Mouse (Mus musculus) liver, postnatal 0 days (tissue): ENCODE results near the gene Sdf4. TPM values are rescaled to one million over a fixed set of nuclear protein-coding genes. Genes with fewer than 3 reads are reported as not detected.

Source experiments
- ATAC-seq: fragments of 200-750 bp; cut with Nextera tagmentation; 2 replicates; pipeline ENCODE4 v1.8.0; 2017; ENCODE audit warnings: mild to moderate bottlenecking, moderate library complexity
- DNase-seq: peaks from one replicate; pipeline ENCODE4 v3.0.0-alpha.2; 2016
- H3K27ac ChIP-seq: fragments of 300-500 bp; sonication (generic); 2 replicates; pipeline ENCODE4 v1.5.1; 2014; ENCODE audit warnings: antibody characterized with exemption, moderate library complexity, mild to moderate bottlenecking, low read depth
- H3K27me3 ChIP-seq: fragments of 300-500 bp; sonication (generic); 2 replicates; pipeline ENCODE4 v1.6.1; 2014; ENCODE audit warnings: low read length, control low read depth, mixed read lengths; ENCODE audit not compliant: insufficient read depth
- H3K36me3 ChIP-seq: fragments of 300-500 bp; sonication (generic); replicated peaks from 2 replicates; pipeline ENCODE4 v1.6.1; 2014; ENCODE audit warnings: mild to moderate bottlenecking, control low read depth, low read length, moderate library complexity, mixed read lengths; ENCODE audit not compliant: insufficient read depth
- H3K4me1 ChIP-seq: fragments of 300-500 bp; sonication (generic); 2 replicates; pipeline ENCODE4 v1.6.1; 2014; ENCODE audit warnings: antibody characterized with exemption, mild to moderate bottlenecking, control low read depth; ENCODE audit not compliant: insufficient read depth
- H3K4me2 ChIP-seq: fragments of 300-500 bp; sonication (generic); 2 replicates; pipeline ENCODE4 v1.6.1; 2014; ENCODE audit warnings: low read depth, mild to moderate bottlenecking, low read length, moderate library complexity, mixed read lengths
- H3K4me3 ChIP-seq: fragments of 300-500 bp; sonication (generic); 2 replicates; pipeline ENCODE4 v1.5.1; 2014; ENCODE audit warnings: low read depth, low read length
- H3K9ac ChIP-seq: fragments of 300-500 bp; sonication (generic); replicated peaks from 2 replicates; pipeline ENCODE4 v1.6.1; 2014; ENCODE audit warnings: mild to moderate bottlenecking, moderate library complexity
- H3K9me3 ChIP-seq: fragments of 300-500 bp; sonication (generic); 2 replicates; pipeline ENCODE4 v1.6.1; 2016; ENCODE audit warnings: mild to moderate bottlenecking, control low read depth, low read length, mixed read lengths
- CTCF ChIP-seq: sonication (generic); IDR thresholded peaks from 2 replicates; pipeline ENCODE4 v1.5.1; 2016; ENCODE audit warnings: antibody characterized with exemption, low read depth
- EP300 ChIP-seq: IDR thresholded peaks from 2 replicates; pipeline ENCODE4 v1.6.1; 2016; ENCODE audit warnings: antibody characterized with exemption, low read depth, mild to moderate bottlenecking
- WGBS: fragments of 180-500 bp; shearing (Covaris S2); extraction: QIAGEN DNeasy Blood & Tissue Kit; methylation state at CpG from one replicate; pipeline ENCODE4 v1.1.7; 2014; ENCODE audit not compliant: insufficient replicate concordance; 5-methylcytosine and 5-hydroxymethylcytosine counted together
- microRNA counts: library from miRNA; unstranded; fragments of <30 nt; microRNA quantifications from one replicate; lab custom pipeline; 2015
- microRNA-seq: library from miRNA; unstranded; fragments of <30 nt; microRNA quantifications from one replicate; pipeline ENCODE4, GENCODE M21; 2016
- polyA plus RNA-seq: library from polyadenylated mRNA; unstranded; fragments of >200 nt; fragmentation: Nextera tagmentation; extraction: Ambion mirVana; gene quantifications from 2 replicates; pipeline ENCODE4 v1.2.1, GENCODE M21; 2015

The Sdf4 gene
- polyA plus RNA-seq, 1 experiment from 2014 or later, result 94.2 TPM

- WGBS, result 66% methylated on average over 4 of the region's 4 CpGs
- no peak overlapping the region for H3K4me2 ChIP-seq
- no peaks in the 10 kb centered on the region for H3K27me3 ChIP-seq
- no peak overlapping the region for H3K27ac ChIP-seq
- TF ChIP-seq EP300, result no peak
- no peak for TF ChIP-seq CTCF
- no peak for ATAC-seq
- no peak for DNase-seq
- no peaks in the 10 kb centered on the region for H3K36me3 ChIP-seq
- H3K4me3 ChIP-seq, result no peak overlapping the region
- H3K9ac ChIP-seq, result no peak overlapping the region
- peaks cover 3% of the 10 kb centered on the region; the same call in 1 of the 2 replicates for H3K4me1 ChIP-seq
- no peaks in the 10 kb centered on the region for H3K9me3 ChIP-seq
These were observed 61.5 kb downstream of the Sdf4 start for GRCm38 (mm10) chr4:156054130-156054529.

DNA sequence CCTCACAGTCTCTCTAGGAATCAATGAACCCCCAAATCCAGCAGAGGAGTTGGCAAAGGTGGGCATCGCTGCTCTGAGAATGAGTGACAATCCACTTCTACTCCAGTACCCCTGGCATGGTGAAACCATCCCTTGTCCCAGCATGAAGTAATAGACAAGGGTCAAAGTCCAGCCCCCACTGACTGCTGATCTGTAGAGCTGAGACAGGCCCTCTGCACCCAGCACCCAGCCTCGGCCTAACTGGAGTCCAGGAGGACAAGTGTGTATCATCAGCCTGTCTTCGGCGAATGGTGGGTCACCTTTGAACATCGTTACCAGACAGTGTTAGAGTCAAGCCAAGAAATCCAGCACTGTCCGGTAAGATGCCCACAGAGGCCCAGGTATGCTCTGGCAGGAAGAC lies 61.9 kb downstream of the Sdf4 start:
- H3K27ac ChIP-seq, result no peak overlapping the region
- no peaks in the 10 kb centered on the region for H3K36me3 ChIP-seq
- DNase-seq, result peak; percentile 50
- no peak overlapping the region for H3K4me2 ChIP-seq
- no peaks in the 10 kb centered on the region for H3K27me3 ChIP-seq
- no peak for TF ChIP-seq EP300
- TF ChIP-seq CTCF, result no peak
- no peak overlapping the region for H3K9ac ChIP-seq
- no peak overlapping the region for H3K4me3 ChIP-seq
- peak; percentile 82 for ATAC-seq
- no peaks in the 10 kb centered on the region for H3K9me3 ChIP-seq
- peaks cover 3% of the 10 kb centered on the region; the same call in 1 of the 2 replicates for H3K4me1 ChIP-seq
- WGBS, result 78% methylated on average over 6 of the region's 6 CpGs

DNA sequence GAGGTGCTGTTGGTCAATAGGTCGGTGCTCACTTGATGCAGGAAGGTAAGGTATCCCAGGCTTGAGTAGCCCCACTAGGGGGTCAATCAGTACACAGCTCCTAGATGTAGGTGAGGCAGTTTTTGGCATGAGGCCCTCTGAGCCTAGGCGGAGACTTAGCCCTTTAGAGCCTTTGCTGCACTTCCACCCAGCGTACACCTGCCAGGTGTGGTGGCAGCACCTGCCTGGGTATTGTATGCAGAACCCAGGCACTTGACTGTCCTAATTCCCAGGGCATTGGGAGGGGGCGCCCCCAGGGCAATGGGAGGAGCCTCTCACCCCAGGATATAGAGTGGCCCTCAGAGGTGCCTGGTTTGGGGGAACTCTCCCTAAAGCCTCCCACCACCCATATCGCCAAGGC lies 62.5 kb downstream of the Sdf4 start:
- H3K36me3 ChIP-seq, result no peaks in the 10 kb centered on the region
- no peak overlapping the region for H3K4me2 ChIP-seq
- H3K27me3 ChIP-seq, result no peaks in the 10 kb centered on the region
- no peak overlapping the region for H3K9ac ChIP-seq
- ATAC-seq (no peak), DNase-seq (no peak)
- no peak for TF ChIP-seq CTCF
- peaks cover 3% of the 10 kb centered on the region; the same call in 1 of the 2 replicates for H3K4me1 ChIP-seq
- 87% methylated on average over 5 of the region's 5 CpGs for WGBS
- H3K27ac ChIP-seq, result no peak overlapping the region
- no peak overlapping the region for H3K4me3 ChIP-seq
- H3K9me3 ChIP-seq, result no peaks in the 10 kb centered on the region

GRCm38 (mm10) chr4:156057702-156058101 lies 65.0 kb downstream of the Sdf4 start:
- H3K9ac ChIP-seq, result no peak overlapping the region
- DNase-seq (no peak), ATAC-seq (no peak)
- H3K4me3 ChIP-seq, result no peak overlapping the region
- TF ChIP-seq CTCF, result no peak
- TF ChIP-seq EP300, result no peak
- no peaks in the 10 kb centered on the region for H3K9me3 ChIP-seq
- H3K4me2 ChIP-seq, result no peak overlapping the region
- H3K36me3 ChIP-seq, result no peaks in the 10 kb centered on the region
- H3K27ac ChIP-seq, result no peak overlapping the region
- peaks cover 3% of the 10 kb centered on the region; the same call in 1 of the 2 replicates for H3K4me1 ChIP-seq
- 73% methylated on average over 10 of the region's 10 CpGs for WGBS
- no peaks in the 10 kb centered on the region for H3K27me3 ChIP-seq

GRCm38 (mm10) chr4:156058826-156059225 lies 66.2 kb downstream of the Sdf4 start:
- Histone ChIP-seq H3K4me3 (no peak overlapping the region), H3K4me2 (no peak overlapping the region), H3K9me3 (no peaks in the 10 kb centered on the region), H3K27me3 (no peaks in the 10 kb centered on the region), H3K4me1 (peaks cover 3% of the 10 kb centered on the region; the same call in 1 of the 2 replicates), H3K36me3 (no peaks in the 10 kb centered on the region), H3K27ac (no peak overlapping the region), H3K9ac (no peak overlapping the region)
- 74% methylated on average over 9 of the region's 9 CpGs for WGBS
- TF ChIP-seq EP300 (no peak), CTCF (no peak)
- no peak for ATAC-seq
- DNase-seq, result no peak

DNA sequence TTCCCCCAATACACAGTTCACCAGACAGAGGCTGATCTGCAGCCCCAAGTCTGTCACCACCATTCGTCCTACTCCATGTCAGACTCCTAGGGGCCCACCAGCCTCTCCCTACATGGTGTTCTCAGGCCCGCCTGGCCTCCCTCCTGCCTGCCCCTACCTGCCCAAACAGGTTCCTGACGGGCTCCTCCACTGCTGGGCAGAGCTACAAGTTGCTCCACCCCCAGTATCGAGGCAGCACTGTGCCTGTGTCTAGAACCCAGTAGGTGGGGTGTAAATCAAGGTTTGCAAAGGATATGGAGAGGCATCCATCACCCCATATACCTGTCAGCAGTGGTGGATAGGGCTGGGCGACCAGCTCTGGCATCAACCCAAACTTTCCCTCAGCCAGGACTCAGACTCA lies 66.6 kb downstream of the Sdf4 start, which contains the start of gene Ttll10:
Gene Ttll10 (minus strand): TSS at position 154 of the 400 bp plus-strand sequence.
- peak; percentile 32 for ATAC-seq
- Histone ChIP-seq H3K9me3 (no peaks in the 10 kb centered on the region), H3K4me2 (no peak within 1 kb of the TSS), H3K27me3 (no peaks in the 10 kb centered on the region), H3K36me3 (no peaks in the 10 kb centered on the region), H3K9ac (no peak within 1 kb of the TSS), H3K4me1 (peaks cover 3% of the 10 kb centered on the region; the same call in 1 of the 2 replicates), H3K4me3 (no peak within 1 kb of the TSS), H3K27ac (no peak within 1 kb of the TSS)
- TF ChIP-seq CTCF (no peak), EP300 (no peak)
- 48% methylated on average over 5 of the region's 5 CpGs for WGBS
- no peak for DNase-seq

DNA sequence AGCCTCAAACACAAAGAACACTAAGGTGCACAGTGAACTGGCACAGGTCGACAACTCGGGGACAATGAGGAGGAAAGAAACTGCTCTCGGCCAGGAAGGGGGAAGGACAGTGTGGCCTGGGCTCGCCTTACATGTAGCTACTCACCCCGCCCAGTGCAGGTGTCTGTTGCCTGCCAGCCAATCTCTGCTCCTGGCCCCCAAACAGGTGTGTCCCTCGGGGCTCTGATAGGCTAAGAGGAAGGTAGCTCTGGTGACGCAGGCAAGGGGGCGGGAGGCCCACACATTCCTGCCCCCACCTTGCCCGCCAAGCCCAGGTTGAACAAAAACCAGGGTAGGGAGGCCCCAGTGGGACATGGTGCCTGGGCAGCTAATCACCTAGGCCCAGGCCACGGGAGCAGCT lies 67.0 kb downstream of the Sdf4 start:
- WGBS, result 48% methylated on average over 10 of the region's 10 CpGs
- Histone ChIP-seq H3K9me3 (no peaks in the 10 kb centered on the region), H3K9ac (no peak overlapping the region), H3K4me1 (no peaks in the 10 kb centered on the region), H3K27ac (no peak overlapping the region), H3K4me2 (no peak overlapping the region), H3K27me3 (no peaks in the 10 kb centered on the region), H3K36me3 (no peaks in the 10 kb centered on the region), H3K4me3 (no peak overlapping the region)
- TF ChIP-seq EP300 (no peak), CTCF (no peak)
- ATAC-seq (peak; percentile 82), DNase-seq (no peak)

MicroRNAs encoded within 50 kb of the gene (microRNA counts, 519-probe panel; counts per million panel counts)
- microRNA mmu-miR-200a (lab: Ali Mortazavi, UCI), result 5,244 counts per million, percentile 60 among the panel's probes with 10 or more counts
- 5,855 counts per million, percentile 67 among the panel's probes with 10 or more counts for microRNA mmu-miR-200b (lab: Ali Mortazavi, UCI)
- 6,059 counts per million, percentile 71 among the panel's probes with 10 or more counts for microRNA mmu-miR-429 (lab: Ali Mortazavi, UCI)

Small RNA genes within 50 kb of the gene (microRNA-seq; reads per million reads assigned to microRNA genes)
- gene Mir200a (578 reads per million, percentile 64 among the genes with 10 or more reads in this experiment), gene Mir200b (3,014 reads per million, percentile 82 among the genes with 10 or more reads in this experiment), gene Mir429 (8,092 reads per million, percentile 92 among the genes with 10 or more reads in this experiment)

Other genes with a start within 250 kb of the Sdf4 start
- gene Atad3a, start 231.8 kb upstream of the Sdf4 start, polyA plus RNA-seq, result 44.7 and 45.0 TPM in 2 replicates
- gene Vwa1, start 218.2 kb upstream of the Sdf4 start, polyA plus RNA-seq, result 0.25 and 0.28 TPM in 2 replicates
- 0.21 and 0.40 TPM in 2 replicates for gene Tmem88b, start 207.0 kb upstream of the Sdf4 start, polyA plus RNA-seq
- 0.34 and 0.46 TPM in 2 replicates for gene Ankrd65, start 202.4 kb upstream of the Sdf4 start, polyA plus RNA-seq
- gene Mrpl20, start 190.0 kb upstream of the Sdf4 start, polyA plus RNA-seq, result 167 and 171 TPM in 2 replicates
- 47.7 and 52.5 TPM in 2 replicates for gene Ccnl2, start 180.4 kb upstream of the Sdf4 start, polyA plus RNA-seq
- gene Aurkaip1, start 161.6 kb upstream of the Sdf4 start, polyA plus RNA-seq, result 89.9 and 92.7 TPM in 2 replicates
- 13.7 and 14.4 TPM in 2 replicates for gene Mxra8, start 153.2 kb upstream of the Sdf4 start, polyA plus RNA-seq
- gene Dvl1, start 145.5 kb upstream of the Sdf4 start, polyA plus RNA-seq, result 5.1 and 5.7 TPM in 2 replicates
- 0.08 and 0.09 TPM in 2 replicates for gene Tas1r3, start 129.5 kb upstream of the Sdf4 start, polyA plus RNA-seq
- gene Cptp, start 123.4 kb upstream of the Sdf4 start, polyA plus RNA-seq, result 8.1 and 8.4 TPM in 2 replicates
- 14.9 and 17.4 TPM in 2 replicates for gene Ints11, start 123.3 kb upstream of the Sdf4 start, polyA plus RNA-seq
- 14.1 and 15.3 TPM in 2 replicates for gene Pusl1, start 101.1 kb upstream of the Sdf4 start, polyA plus RNA-seq
- 2.1 and 2.8 TPM in 2 replicates for gene Acap3, start 101.0 kb upstream of the Sdf4 start, polyA plus RNA-seq
- 45.9 and 56.7 TPM in 2 replicates for gene Ube2j2, start 49.0 kb upstream of the Sdf4 start, polyA plus RNA-seq
- gene C1qtnf12, start 30.6 kb upstream of the Sdf4 start, polyA plus RNA-seq, result 39.5 and 39.7 TPM in 2 replicates
- gene B3galt6, start 223 bp upstream of the Sdf4 start, polyA plus RNA-seq, result 3.5 and 4.7 TPM in 2 replicates
- gene Tnfrsf4, start 21.0 kb downstream of the Sdf4 start, polyA plus RNA-seq, result 0.26 and 0.36 TPM in 2 replicates
- 0.78 and 1.2 TPM in 2 replicates for gene Tnfrsf18, start 33.3 kb downstream of the Sdf4 start, polyA plus RNA-seq
- gene Ttll10, start 66.5 kb downstream of the Sdf4 start, polyA plus RNA-seq, result 0.15 and 0.31 TPM in 2 replicates
- 3.1 and 3.9 TPM in 2 replicates for gene 9430015G10Rik, start 117.1 kb downstream of the Sdf4 start, polyA plus RNA-seq
- gene Rnf223, start 137.6 kb downstream of the Sdf4 start, polyA plus RNA-seq, result 0.06 and 0.07 TPM in 2 replicates
- gene Agrn, start 204.6 kb downstream of the Sdf4 start, polyA plus RNA-seq, result 4.4 and 5.2 TPM in 2 replicates
- gene Isg15, start 207.9 kb downstream of the Sdf4 start, polyA plus RNA-seq, result 33.0 and 39.8 TPM in 2 replicates
- 1.7 and 1.9 TPM in 2 replicates for gene AW011738, start 210.4 kb downstream of the Sdf4 start, polyA plus RNA-seq
- gene Perm1, start 223.0 kb downstream of the Sdf4 start, polyA plus RNA-seq, result 0.08 and 0.19 TPM in 2 replicates
- gene Plekhn1, start 242.0 kb downstream of the Sdf4 start, polyA plus RNA-seq, result 2.0 and 2.3 TPM in 2 replicates
- 20.5 and 22.3 TPM in 2 replicates for gene Noc2l, start 243.1 kb downstream of the Sdf4 start, polyA plus RNA-seq